Mouse (Mus musculus): ENCODE results near the gene Eif2a. TPM values are rescaled to one million over a fixed set of nuclear protein-coding genes. Genes with fewer than 3 reads are reported as not detected.
"Not testable (repeated sequence)": the region's sequence is repeated elsewhere in the genome, so short reads cannot be mapped to it uniquely, and the experiment has no call there.

Gene Eif2a
- polyA plus RNA-seq, 1 experiment from 2014 or later: 44.7 TPM

DNA sequence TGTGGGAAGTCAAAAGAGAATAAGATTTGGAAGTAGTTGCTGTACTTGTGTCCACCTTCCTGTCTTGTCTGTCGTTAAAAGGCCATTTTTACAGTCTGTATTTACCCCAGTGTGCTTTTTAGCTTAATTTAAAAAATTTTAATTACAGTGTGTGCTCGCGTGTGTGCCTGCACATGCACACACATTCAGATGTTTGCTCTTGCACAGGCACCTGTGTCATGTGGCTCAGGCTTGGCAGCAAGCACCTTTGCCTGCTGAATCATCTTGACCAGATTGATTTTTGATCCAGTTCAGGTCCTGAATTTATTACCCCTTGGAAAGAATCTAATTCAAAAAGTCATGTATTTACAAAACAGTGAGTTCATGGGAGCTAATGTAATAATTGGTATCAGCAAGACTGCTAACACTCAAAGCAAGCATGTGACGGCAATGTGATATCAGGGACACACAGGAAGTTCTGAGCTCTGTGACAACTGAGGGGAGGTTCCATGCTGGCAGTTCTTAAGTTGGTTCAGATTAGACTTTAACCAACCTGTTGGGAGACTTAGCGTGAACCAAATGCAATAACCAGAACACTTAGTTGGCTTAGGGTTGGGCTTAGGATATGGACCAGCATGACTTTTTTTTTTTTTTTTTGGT, 57.3 kb downstream of the Eif2a start:
- H3K27me3 ChIP-seq: no peaks in the 10 kb centered on the region
- no peak overlapping the region for H3K4me2 ChIP-seq
- H3K9me3 ChIP-seq: no peaks in the 10 kb centered on the region
- H3K4me3 ChIP-seq: no peak overlapping the region
- H3K4me1 ChIP-seq (replicated peaks): peaks cover 29% of the 10 kb centered on the region
- ATAC-seq (ENCODE audit: low FRiP score): no peak
- peaks cover 30% of the 10 kb centered on the region for H3K36me3 ChIP-seq
- 94% methylated on average over 5 of the region's 5 CpGs for WGBS
- no peak overlapping the region for H3K27ac ChIP-seq
- no peak overlapping the region for H3K9ac ChIP-seq

DNA sequence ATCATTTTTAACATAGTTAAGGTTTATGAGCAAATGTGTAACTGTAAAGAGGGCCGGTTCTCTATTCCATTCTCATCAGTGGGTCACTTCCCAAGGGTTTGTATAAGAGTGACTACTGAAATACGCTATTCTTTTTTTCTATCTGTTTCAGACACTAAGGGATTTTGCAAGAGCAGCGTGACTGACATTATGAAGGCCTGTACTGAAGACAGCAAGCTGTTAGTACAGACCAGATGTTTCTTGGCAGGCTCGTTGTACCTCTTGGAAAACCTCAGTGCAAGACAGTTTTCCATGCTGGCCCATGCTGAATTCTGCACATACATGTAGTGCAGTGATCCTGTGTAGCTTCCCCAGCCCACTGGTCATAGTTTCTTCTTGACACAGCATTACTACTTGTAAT, 64.9 kb downstream of the Eif2a start:
- H3K4me2 ChIP-seq; H3K4me1 ChIP-seq (replicated peaks); H3K9me3 ChIP-seq; H3K9ac ChIP-seq; ATAC-seq (ENCODE audit: low FRiP score); H3K4me3 ChIP-seq; H3K27me3 ChIP-seq; H3K27ac ChIP-seq: not testable (repeated sequence)
- 89% methylated on average over 4 of the region's 4 CpGs for WGBS
- H3K36me3 ChIP-seq: peaks cover 53% of the 10 kb centered on the region

GRCm38 (mm10) chr3:58592666-58593065, 67.0 kb downstream of the Eif2a start:
- H3K4me2 ChIP-seq: not testable (repeated sequence)
- 75% methylated on average over 7 of the region's 7 CpGs for WGBS

GRCm38 (mm10) chr3:58593623-58594022, 68.0 kb downstream of the Eif2a start:
- Histone ChIP-seq H3K27me3 (no peaks in the 10 kb centered on the region), H3K9ac (no peak overlapping the region), H3K9me3 (no peaks in the 10 kb centered on the region), H3K4me2 (no peak overlapping the region), H3K4me3 (no peak overlapping the region), H3K36me3 (peaks cover 34% of the 10 kb centered on the region), H3K27ac (no peak overlapping the region), H3K4me1 (replicated peaks) (no peaks in the 10 kb centered on the region)
- 26% methylated on average over 5 of the region's 5 CpGs for WGBS
- no peak for ATAC-seq (ENCODE audit: low FRiP score)

More at GRCm38 (mm10) chr3:58592666-58593065, 67.0 kb downstream of the Eif2a start:
- not testable (repeated sequence) for H3K4me3 ChIP-seq; H3K4me1 ChIP-seq (replicated peaks); H3K9ac ChIP-seq; H3K27ac ChIP-seq; H3K9me3 ChIP-seq; ATAC-seq (ENCODE audit: low FRiP score); H3K27me3 ChIP-seq
- peaks cover 38% of the 10 kb centered on the region for H3K36me3 ChIP-seq

Other genes starting within 250 kb of the Eif2a start
- gene Tsc22d2, start 111.1 kb upstream of the Eif2a start, polyA plus RNA-seq (2015; fragmentation: Nextera tagmentation; extraction: Ambion mirVana): 8.2 and 8.6 TPM in 2 replicates
- gene Serp1, start 71 bp downstream of the Eif2a start, polyA plus RNA-seq (2015; fragmentation: Nextera tagmentation; extraction: Ambion mirVana): 73.7 and 79.9 TPM in 2 replicates
- gene Selenot, start 50.8 kb downstream of the Eif2a start, polyA plus RNA-seq (2015; fragmentation: Nextera tagmentation; extraction: Ambion mirVana): 22.9 and 25.4 TPM in 2 replicates
- 0.12 and 0.14 TPM in 2 replicates for gene Erich6, start 111.4 kb downstream of the Eif2a start, polyA plus RNA-seq (2015; fragmentation: Nextera tagmentation; extraction: Ambion mirVana)
- 8.1 and 8.3 TPM in 2 replicates for gene Siah2, start 166.6 kb downstream of the Eif2a start, polyA plus RNA-seq (2015; fragmentation: Nextera tagmentation; extraction: Ambion mirVana)

Data from hindbrain, embryonic 13.5 days (tissue).